Mouse (Mus musculus): Measurements from ENCODE around the gene Map3k7. TPM values are rescaled to one million over a fixed set of nuclear protein-coding genes. Genes with fewer than 3 reads are reported as not detected.

Gene Map3k7
- total and polyA plus RNA-seq, 2 experiments, result 20.7 to 31.3 TPM

- H3K4me3 ChIP-seq (ENCODE audit: insufficient read depth, low read depth, low read length), result no peak overlapping the region
- H3K27ac ChIP-seq (replicated peaks; ENCODE audit: insufficient read depth, low read depth, low read length), result no peak overlapping the region
- no peak overlapping the region for H3K9ac ChIP-seq (ENCODE audit: low read depth, low read length)
- no peaks in the 10 kb centered on the region for H3K36me3 ChIP-seq (ENCODE audit: control insufficient read depth, insufficient read depth, low read length)
- no peaks in the 10 kb centered on the region for H3K27me3 ChIP-seq (ENCODE audit: control insufficient read depth, insufficient read depth, low read length)
- TF ChIP-seq POLR2A (IDR thresholded peaks at IDR 0.05; ENCODE audit: extremely low read depth, insufficient read depth, low read length), result no peak
- TF ChIP-seq CTCF (IDR thresholded peaks at IDR 0.05; ENCODE audit: low read depth, low read length), result no peak
- WGBS, result 50% methylated on average over 2 of the region's 2 CpGs
- no peak for DNase-seq (ENCODE audit: extremely low read depth, low read depth, low spot score)
- H3K79me2 ChIP-seq (ENCODE audit: control insufficient read depth, insufficient read depth, low read length), result peaks cover 5% of the 10 kb centered on the region; the same call in 1 of the 2 replicates
- H3K4me1 ChIP-seq (ENCODE audit: control insufficient read depth, insufficient read depth, low read length), result peaks cover 8% of the 10 kb centered on the region; the same call in 1 of the 2 replicates
These were observed 1.3 kb downstream of the Map3k7 start for GRCm38 (mm10) chr4:31965208-31965607.

- no peak for DNase-seq (ENCODE audit: extremely low read depth, low read depth, low spot score)
- Histone ChIP-seq H3K4me1 (ENCODE audit: control insufficient read depth, insufficient read depth, low read length) (peaks cover 6% of the 10 kb centered on the region), H3K4me3 (ENCODE audit: insufficient read depth, low read depth, low read length) (no peak overlapping the region), H3K27ac (replicated peaks; ENCODE audit: insufficient read depth, low read depth, low read length) (no peak overlapping the region), H3K9ac (ENCODE audit: low read depth, low read length) (no peak overlapping the region), H3K36me3 (ENCODE audit: control insufficient read depth, insufficient read depth, low read length) (peaks cover 5% of the 10 kb centered on the region), H3K27me3 (ENCODE audit: control insufficient read depth, insufficient read depth, low read length) (no peaks in the 10 kb centered on the region), H3K79me2 (ENCODE audit: control insufficient read depth, insufficient read depth, low read length) (peaks cover 18% of the 10 kb centered on the region)
- 39% methylated on average over 1 of the region's 1 CpGs for WGBS
- TF ChIP-seq POLR2A (IDR thresholded peaks at IDR 0.05; ENCODE audit: extremely low read depth, insufficient read depth, low read length) (no peak), CTCF (IDR thresholded peaks at IDR 0.05; ENCODE audit: low read depth, low read length) (no peak)
These were observed 7.5 kb downstream of the Map3k7 start for GRCm38 (mm10) chr4:31971437-31971836.

- 31% methylated on average over 6 of the region's 6 CpGs for WGBS
- DNase-seq (ENCODE audit: extremely low read depth, low read depth, low spot score), result peak; percentile 31
These were observed 8.3 kb downstream of the Map3k7 start for GRCm38 (mm10) chr4:31972181-31972580.

DNA sequence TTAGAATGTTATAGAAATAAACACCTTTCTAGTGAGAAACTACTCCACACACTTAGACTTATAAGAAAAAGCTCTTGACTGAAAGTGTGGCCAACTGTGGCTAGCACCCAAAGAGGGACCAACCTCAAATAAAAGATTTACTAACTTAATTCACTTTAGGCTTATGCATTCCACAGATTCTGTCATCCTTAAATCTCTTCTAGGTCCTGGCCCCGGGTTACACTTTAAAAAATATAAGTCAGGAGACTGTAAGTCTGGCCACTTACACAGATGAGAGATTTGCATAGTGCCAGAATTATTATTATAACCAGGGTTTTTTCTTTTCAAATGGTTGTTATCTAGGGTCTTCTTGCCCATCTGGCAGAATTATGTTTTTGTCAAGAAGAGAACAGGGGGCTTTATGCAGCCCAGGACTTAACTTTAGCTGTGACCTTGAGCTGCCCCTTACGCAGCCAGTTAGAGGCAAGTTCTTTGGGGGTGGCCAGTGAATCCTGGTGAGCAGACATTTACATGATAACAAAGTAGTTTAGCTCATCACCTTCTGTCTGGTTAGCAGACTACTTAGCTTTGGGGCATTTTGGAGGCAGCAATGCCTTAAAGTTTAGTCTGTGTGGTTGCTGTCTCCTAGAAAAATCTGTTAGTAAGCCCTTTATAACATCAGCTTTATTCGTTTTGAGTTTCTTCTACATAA, 11.5 kb downstream of the Map3k7 start:
- Histone ChIP-seq H3K27ac (replicated peaks; ENCODE audit: insufficient read depth, low read depth, low read length) (no peak overlapping the region), H3K79me2 (ENCODE audit: control insufficient read depth, insufficient read depth, low read length) (peaks cover 14% of the 10 kb centered on the region), H3K9ac (ENCODE audit: low read depth, low read length) (no peak overlapping the region), H3K4me1 (ENCODE audit: control insufficient read depth, insufficient read depth, low read length) (peaks cover 4% of the 10 kb centered on the region), H3K4me3 (ENCODE audit: insufficient read depth, low read depth, low read length) (no peak overlapping the region), H3K36me3 (ENCODE audit: control insufficient read depth, insufficient read depth, low read length) (peaks cover 24% of the 10 kb centered on the region), H3K27me3 (ENCODE audit: control insufficient read depth, insufficient read depth, low read length) (no peaks in the 10 kb centered on the region)
- DNase-seq (ENCODE audit: extremely low read depth, low read depth, low spot score), result no peak
- WGBS, result 79% methylated on average over 3 of the region's 3 CpGs
- TF ChIP-seq POLR2A (IDR thresholded peaks at IDR 0.05; ENCODE audit: extremely low read depth, insufficient read depth, low read length), result no peak
- TF ChIP-seq CTCF (IDR thresholded peaks at IDR 0.05; ENCODE audit: low read depth, low read length), result no peak

More at GRCm38 (mm10) chr4:31972181-31972580, 8.3 kb downstream of the Map3k7 start:
- Histone ChIP-seq H3K4me1 (ENCODE audit: control insufficient read depth, insufficient read depth, low read length) (peaks cover 6% of the 10 kb centered on the region), H3K27ac (replicated peaks; ENCODE audit: insufficient read depth, low read depth, low read length) (no peak overlapping the region), H3K36me3 (ENCODE audit: control insufficient read depth, insufficient read depth, low read length) (peaks cover 11% of the 10 kb centered on the region), H3K9ac (ENCODE audit: low read depth, low read length) (no peak overlapping the region), H3K27me3 (ENCODE audit: control insufficient read depth, insufficient read depth, low read length) (no peaks in the 10 kb centered on the region), H3K79me2 (ENCODE audit: control insufficient read depth, insufficient read depth, low read length) (peaks cover 14% of the 10 kb centered on the region), H3K4me3 (ENCODE audit: insufficient read depth, low read depth, low read length) (no peak overlapping the region)
- no peak for TF ChIP-seq POLR2A (IDR thresholded peaks at IDR 0.05; ENCODE audit: extremely low read depth, insufficient read depth, low read length)
- TF ChIP-seq CTCF (IDR thresholded peaks at IDR 0.05; ENCODE audit: low read depth, low read length), result peak; percentile 9; the same call in 1 of the 2 replicates

GRCm38 (mm10) chr4:31981863-31982262, 18.0 kb downstream of the Map3k7 start:
- Histone ChIP-seq H3K27ac (replicated peaks; ENCODE audit: insufficient read depth, low read depth, low read length) (no peak overlapping the region), H3K9ac (ENCODE audit: low read depth, low read length) (no peak overlapping the region), H3K36me3 (ENCODE audit: control insufficient read depth, insufficient read depth, low read length) (peaks cover 42% of the 10 kb centered on the region), H3K4me3 (ENCODE audit: insufficient read depth, low read depth, low read length) (no peak overlapping the region), H3K27me3 (ENCODE audit: control insufficient read depth, insufficient read depth, low read length) (no peaks in the 10 kb centered on the region), H3K4me1 (ENCODE audit: control insufficient read depth, insufficient read depth, low read length) (no peaks in the 10 kb centered on the region), H3K79me2 (ENCODE audit: control insufficient read depth, insufficient read depth, low read length) (no peaks in the 10 kb centered on the region)
- no peak for DNase-seq (ENCODE audit: extremely low read depth, low read depth, low spot score)
- 96% methylated on average over 8 of the region's 8 CpGs for WGBS
- TF ChIP-seq CTCF (IDR thresholded peaks at IDR 0.05; ENCODE audit: low read depth, low read length), result no peak
- no peak for TF ChIP-seq POLR2A (IDR thresholded peaks at IDR 0.05; ENCODE audit: extremely low read depth, insufficient read depth, low read length)

- Histone ChIP-seq H3K27ac (replicated peaks; ENCODE audit: insufficient read depth, low read depth, low read length) (no peak overlapping the region), H3K9ac (ENCODE audit: low read depth, low read length) (no peak overlapping the region), H3K79me2 (ENCODE audit: control insufficient read depth, insufficient read depth, low read length) (no peaks in the 10 kb centered on the region), H3K36me3 (ENCODE audit: control insufficient read depth, insufficient read depth, low read length) (peaks cover 50% of the 10 kb centered on the region), H3K4me3 (ENCODE audit: insufficient read depth, low read depth, low read length) (no peak overlapping the region), H3K4me1 (ENCODE audit: control insufficient read depth, insufficient read depth, low read length) (no peaks in the 10 kb centered on the region), H3K27me3 (ENCODE audit: control insufficient read depth, insufficient read depth, low read length) (no peaks in the 10 kb centered on the region)
- no peak for TF ChIP-seq CTCF (IDR thresholded peaks at IDR 0.05; ENCODE audit: low read depth, low read length)
- no peak for DNase-seq (ENCODE audit: extremely low read depth, low read depth, low spot score)
- WGBS, result 56% methylated on average over 2 of the region's 2 CpGs
These were observed 29.5 kb downstream of the Map3k7 start for GRCm38 (mm10) chr4:31993386-31993785.
